Mouse (Mus musculus) embryonic facial prominence, embryonic 10.5 days (tissue): ENCODE data around the gene Gm13102. TPM values are rescaled to one million over a fixed set of nuclear protein-coding genes. Genes with fewer than 3 reads are reported as not detected.
"Not testable (repeated sequence)": the region's sequence is repeated elsewhere in the genome, so short reads cannot be mapped to it uniquely, and the experiment has no call there.

Experiments
- DNase-seq: peaks from one replicate; pipeline ENCODE4 v3.0.0-alpha.2; 2017; ENCODE audit warnings: low spot score
- H3K27ac ChIP-seq: fragments of 300-500 bp; sonication (generic); replicated peaks from 2 replicates; pipeline ENCODE4 v1.5.1; 2016; ENCODE audit warnings: mild to moderate bottlenecking
- H3K27me3 ChIP-seq: fragments of 300-500 bp; sonication (generic); replicated peaks from 2 replicates; pipeline ENCODE4 v1.6.1; 2016; ENCODE audit warnings: low read depth, mild to moderate bottlenecking; ENCODE audit not compliant: poor library complexity, severe bottlenecking
- H3K36me3 ChIP-seq: fragments of 300-500 bp; sonication (generic); replicated peaks from 2 replicates; pipeline ENCODE4 v1.6.1; 2016; ENCODE audit warnings: mild to moderate bottlenecking, moderate library complexity
- H3K4me1 ChIP-seq: fragments of 300-500 bp; sonication (generic); 2 replicates; pipeline ENCODE4 v1.6.1; 2016
- H3K4me3 ChIP-seq: fragments of 300-500 bp; sonication (generic); 2 replicates; pipeline ENCODE4 v1.5.1; 2016; ENCODE audit warnings: mild to moderate bottlenecking, moderate library complexity
- H3K9me3 ChIP-seq: fragments of 300-500 bp; sonication (generic); 2 replicates; pipeline ENCODE4 v1.6.1; 2016; ENCODE audit warnings: mild to moderate bottlenecking
- WGBS: fragments of 180-500 bp; shearing (Covaris S2); methylation state at CpG from one replicate; pipeline ENCODE4 v1.1.7; 2016; 5-methylcytosine and 5-hydroxymethylcytosine counted together
- polyA plus RNA-seq: library from polyadenylated mRNA; unstranded; fragments of >200 nt; fragmentation: Nextera tagmentation; extraction: Ambion mirVana; gene quantifications from 2 replicates; pipeline ENCODE4 v1.2.1, GENCODE M21; 2016

Gm13102 gene
- not detected in 2 replicates for polyA plus RNA-seq

DNA sequence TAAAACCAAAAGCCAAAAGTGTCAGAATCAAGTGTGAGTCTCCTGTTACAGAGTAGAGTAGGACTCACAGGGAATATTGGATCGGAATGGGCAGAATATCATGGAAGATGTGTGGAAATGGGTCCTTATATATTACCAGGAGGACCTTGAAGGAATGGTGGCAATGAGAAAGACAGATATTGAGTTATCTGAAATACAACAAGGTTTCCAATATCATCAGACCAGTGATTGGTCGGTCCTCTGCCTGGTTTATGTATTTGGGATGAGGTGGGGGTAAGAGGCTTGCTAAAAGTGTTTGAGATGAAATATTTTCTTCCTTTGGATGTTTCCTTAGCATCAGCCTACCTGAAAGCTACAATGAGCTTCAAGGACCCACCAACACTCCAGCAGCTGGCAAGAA lies at the start of gene Gm13102:
Gm13102 (plus strand) TSS at position 301 of the 400 bp plus-strand sequence.
- H3K4me1 ChIP-seq, H3K27ac ChIP-seq, H3K27me3 ChIP-seq, H3K9me3 ChIP-seq, H3K36me3 ChIP-seq, DNase-seq, H3K4me3 ChIP-seq: not testable (repeated sequence)
- WGBS: 77% methylated on average over 1 of the region's 2 CpGs

DNA sequence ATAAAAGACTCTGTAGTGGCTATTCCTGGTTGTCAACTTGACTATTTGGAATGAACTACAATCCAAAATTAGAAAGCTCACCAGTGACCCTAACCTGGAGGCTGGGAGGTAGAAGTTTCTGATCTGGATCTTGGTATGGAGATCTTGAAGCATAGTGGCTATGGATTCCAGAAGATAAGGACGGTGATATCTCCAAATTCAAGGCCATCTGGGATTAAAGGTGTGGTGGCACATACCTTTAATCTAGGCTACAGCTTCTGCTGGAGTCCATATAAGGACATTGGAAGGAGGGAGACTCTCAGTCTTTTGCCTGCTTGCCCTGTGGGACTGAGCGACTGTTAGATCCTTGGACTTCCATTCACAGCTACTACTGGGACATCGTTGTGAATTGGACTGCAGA lies 47.4 kb upstream of the Gm13102 start, which contains the start of gene Pramel4:
Pramel4 (plus strand) TSS at position 301 of the 400 bp plus-strand sequence.
- not testable (repeated sequence) for H3K36me3 ChIP-seq, DNase-seq, H3K4me3 ChIP-seq, H3K27ac ChIP-seq, H3K9me3 ChIP-seq, H3K27me3 ChIP-seq, H3K4me1 ChIP-seq
- 88% methylated on average over 3 of the region's 3 CpGs for WGBS

Other genes with a start within 250 kb of the Gm13102 start
- gene Pramef6, start 206.1 kb upstream of the Gm13102 start, polyA plus RNA-seq: not detected in 2 replicates
- gene Pramef25, start 155.5 kb upstream of the Gm13102 start, polyA plus RNA-seq: not detected in 2 replicates
- gene Gm13101, start 139.5 kb upstream of the Gm13102 start, polyA plus RNA-seq: not detected in 2 replicates
- gene Pramef17, start 112.1 kb upstream of the Gm13102 start, polyA plus RNA-seq: not detected in 2 replicates
- not detected in 2 replicates for gene Pramel4, start 47.3 kb upstream of the Gm13102 start, polyA plus RNA-seq
- gene Oog3, start 56.2 kb downstream of the Gm13102 start, polyA plus RNA-seq: not detected in 2 replicates
- not detected in 2 replicates for gene Oog2, start 84.2 kb downstream of the Gm13102 start, polyA plus RNA-seq
- gene C87977, start 106.8 kb downstream of the Gm13102 start, polyA plus RNA-seq: not detected in 2 replicates
- gene Pramel5, start 174.0 kb downstream of the Gm13102 start, polyA plus RNA-seq: not detected in 2 replicates
- not detected in 2 replicates for gene Gm13128, start 223.8 kb downstream of the Gm13102 start, polyA plus RNA-seq